In the genomic region with DNA sequence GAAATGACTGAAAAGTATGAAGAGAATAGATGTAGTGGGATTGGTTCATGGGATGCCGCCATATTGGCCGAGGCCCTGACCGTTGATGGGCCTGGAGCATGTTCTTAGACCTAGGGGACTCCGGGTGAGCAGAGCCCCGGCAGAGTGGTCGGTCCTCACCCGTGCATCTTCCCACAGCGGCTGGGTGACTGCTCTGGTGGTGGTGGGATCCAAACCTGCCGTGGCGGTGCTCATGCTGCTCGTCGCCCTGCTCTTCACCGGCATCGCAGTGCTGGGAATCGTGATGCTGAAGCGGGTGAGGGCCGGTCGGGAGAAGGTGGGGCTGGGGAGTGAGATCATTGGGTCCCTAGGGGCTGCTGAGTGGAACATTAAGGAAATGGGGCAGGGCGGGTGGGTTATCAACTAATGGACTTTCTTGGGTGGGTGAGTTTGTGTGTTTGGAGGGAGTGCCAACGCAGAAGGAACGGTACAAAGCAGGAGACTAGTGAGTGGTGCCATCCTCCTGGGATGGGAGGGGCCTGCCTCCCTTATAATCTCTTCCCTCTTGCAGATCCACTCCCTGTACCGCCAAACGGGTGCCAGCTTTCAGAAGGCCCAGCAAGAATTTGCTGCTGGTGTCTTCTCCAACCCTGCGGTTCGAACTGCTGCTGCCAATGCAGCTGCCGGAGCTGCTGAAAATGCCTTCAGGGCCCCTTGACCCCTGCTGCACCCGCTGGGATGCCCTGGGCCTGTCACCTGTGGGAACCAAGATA, we compare ENCODE assay signal across 10 mouse cellular contexts. TPM values are rescaled to one million over a fixed set of nuclear protein-coding genes. Genes with fewer than 3 reads are reported as not detected.
A peak's percentile ranks its signal among the peaks of the same experiment; 100 is the strongest.
DNase-seq lines count a peak whose midpoint lies in the region; ATAC-seq and TF ChIP-seq lines count a peak whose summit lies in the region.
"Had no signal": no experiment of that assay in that cellular context is flagged by ENCODE, and none has a peak within 500 bp of the region (broad histone marks: within the 10 kb centered on the region; RNA-seq: fewer than 3 reads in every experiment).

No protein-coding gene starts in this region.

- WGBS in intestine, embryonic 15.5 days = 92% methylated on average over 27 of the region's 27 CpGs
- 93% methylated on average over 27 of the region's 27 CpGs for WGBS in intestine, postnatal 0 days
- 95% methylated on average over 27 of the region's 27 CpGs for WGBS in forebrain, postnatal 0 days

- H3K9ac ChIP-seq in intestine, embryonic 15.5 days = no peak overlapping the region
- no peak overlapping the region for H3K9ac ChIP-seq in intestine, postnatal 0 days (ENCODE audit: low read depth, low read length)
- no peak overlapping the region for H3K9ac ChIP-seq in forebrain, postnatal 0 days
- H3K9ac ChIP-seq: embryonic facial prominence, embryonic 12.5 days had no signal

- peaks cover 37% of the 10 kb centered on the region for H3K4me1 ChIP-seq in intestine, embryonic 15.5 days (replicated peaks)
- H3K4me1 ChIP-seq in intestine, postnatal 0 days (replicated peaks; ENCODE audit: control insufficient read depth, insufficient read depth, low read length) = 0 out of 2 replicates have a peak, but pooled peaks cover 7% of the 10 kb centered on the region
- peaks cover 23% of the 10 kb centered on the region for H3K4me1 ChIP-seq in forebrain, postnatal 0 days (ENCODE audit: insufficient read depth)

- no peaks in the 10 kb centered on the region for H3K9me3 ChIP-seq in intestine, embryonic 15.5 days
- H3K9me3 ChIP-seq in intestine, postnatal 0 days (ENCODE audit: control insufficient read depth) = no peaks in the 10 kb centered on the region
- H3K9me3 ChIP-seq in forebrain, postnatal 0 days (ENCODE audit: low read length) = no peaks in the 10 kb centered on the region
- H3K9me3 ChIP-seq: embryonic facial prominence, embryonic 12.5 days had no signal

- no peak for TF ChIP-seq CTCF in intestine, postnatal 0 days (IDR thresholded peaks at IDR 0.05; ENCODE audit: low read depth)
- TF ChIP-seq CTCF in forebrain, postnatal 0 days (IDR thresholded peaks at IDR 0.05; ENCODE audit: low read depth) = no peak

- 0 out of 2 replicates have a peak overlapping the region, but pooled peaks have one; percentile 32 for H3K27ac ChIP-seq in intestine, embryonic 15.5 days
- no peak overlapping the region for H3K27ac ChIP-seq in intestine, postnatal 0 days (ENCODE audit: low read depth, low read length)
- H3K27ac ChIP-seq in forebrain, postnatal 0 days (ENCODE audit: low read depth, low read length) = peak overlapping the region; percentile 89; the same call in 1 of the 2 replicates
- H3K27ac ChIP-seq: embryonic facial prominence, embryonic 12.5 days had no signal

- no peak overlapping the region for H3K4me3 ChIP-seq in intestine, embryonic 15.5 days (replicated peaks)
- H3K4me3 ChIP-seq in intestine, postnatal 0 days (ENCODE audit: low read depth, low read length) = no peak overlapping the region
- H3K4me3 ChIP-seq in forebrain, postnatal 0 days (ENCODE audit: low read depth, low read length) = no peak overlapping the region

- no peak overlapping the region for H3K4me2 ChIP-seq in intestine, embryonic 15.5 days (replicated peaks)
- H3K4me2 ChIP-seq in intestine, postnatal 0 days (replicated peaks; ENCODE audit: low read depth) = no peak overlapping the region
- no peak overlapping the region for H3K4me2 ChIP-seq in forebrain, postnatal 0 days (ENCODE audit: low read depth)

- H3K36me3 ChIP-seq in intestine, embryonic 15.5 days = peaks cover 24% of the 10 kb centered on the region
- peaks cover 28% of the 10 kb centered on the region for H3K36me3 ChIP-seq in intestine, postnatal 0 days (ENCODE audit: control insufficient read depth, insufficient read depth)
- peaks cover 34% of the 10 kb centered on the region for H3K36me3 ChIP-seq in forebrain, postnatal 0 days (ENCODE audit: insufficient read depth)

- peak; percentile 27 for DNase-seq in thymus, postnatal 4 days
- DNase-seq in thymus, postnatal 10 days (ENCODE audit: low spot score in 2 of 2) = no peak
- DNase-seq in forebrain, postnatal 0 days = no peak
- DNase-seq in yolk sac, embryonic 10.5 days (ENCODE audit: low spot score) = no peak
- DNase-seq in gastrocnemius, postnatal 10 days = no peak
- DNase-seq: kidney, postnatal 25 days; right cerebral cortex, postnatal 14 days had no signal

- no peak for ATAC-seq in intestine, embryonic 15.5 days
- ATAC-seq in intestine, postnatal 0 days = no peak
- ATAC-seq in forebrain, postnatal 0 days = no peak

- H3K27me3 ChIP-seq in intestine, embryonic 15.5 days (replicated peaks) = no peaks in the 10 kb centered on the region
- no peaks in the 10 kb centered on the region for H3K27me3 ChIP-seq in intestine, postnatal 0 days (replicated peaks; ENCODE audit: control insufficient read depth, insufficient read depth, low read length)
- H3K27me3 ChIP-seq in forebrain, postnatal 0 days (ENCODE audit: insufficient read depth, low read length) = no peaks in the 10 kb centered on the region

RNA-seq across cellular contexts. Expression of gene Fam189b, which starts 1.0 kb away (rescaled TPM):
- 17.9 and 19.3 TPM in 2 replicates for polyA plus RNA-seq in intestine, embryonic 15.5 days (2015; fragmentation: Nextera tagmentation; extraction: Ambion mirVana)
- 4.9 and 5.9 TPM in 2 replicates for polyA plus RNA-seq in intestine, postnatal 0 days (2015; fragmentation: Nextera tagmentation; extraction: Ambion mirVana)
- total RNA-seq in forebrain, postnatal 0 days (2014; rRNA removed) = 8.9 and 12.7 TPM in 2 replicates
- 23.8 and 31.8 TPM in 2 replicates for polyA plus RNA-seq in forebrain, postnatal 0 days (2015; fragmentation: Nextera tagmentation; extraction: Ambion mirVana)
- 10 to 100 TPM; 11.1 to 12.9 TPM for total RNA-seq in gastrocnemius, postnatal 10 days (2021)

RNA-seq across cellular contexts. Expression of gene Scamp3, which starts 4.7 kb away (rescaled TPM):
- 115 and 124 TPM in 2 replicates for polyA plus RNA-seq in intestine, embryonic 15.5 days (2015; fragmentation: Nextera tagmentation; extraction: Ambion mirVana)
- 80.5 and 86.3 TPM in 2 replicates for polyA plus RNA-seq in intestine, postnatal 0 days (2015; fragmentation: Nextera tagmentation; extraction: Ambion mirVana)
- total RNA-seq in forebrain, postnatal 0 days (2014; rRNA removed) = 44.3 and 63.7 TPM in 2 replicates
- 116 and 124 TPM in 2 replicates for polyA plus RNA-seq in forebrain, postnatal 0 days (2015; fragmentation: Nextera tagmentation; extraction: Ambion mirVana)
- 10 to 100 TPM; 36.7 to 40.0 TPM for total RNA-seq in gastrocnemius, postnatal 10 days (2021)

RNA-seq across cellular contexts. Expression of gene Clk2, which starts 17.3 kb away (rescaled TPM):
- 21.2 and 25.4 TPM in 2 replicates for polyA plus RNA-seq in intestine, embryonic 15.5 days (2015; fragmentation: Nextera tagmentation; extraction: Ambion mirVana)
- polyA plus RNA-seq in intestine, postnatal 0 days (2015; fragmentation: Nextera tagmentation; extraction: Ambion mirVana) = 8.5 and 8.6 TPM in 2 replicates
- total RNA-seq in forebrain, postnatal 0 days (2014; rRNA removed) = 35.6 and 43.1 TPM in 2 replicates
- 11.2 and 12.8 TPM in 2 replicates for polyA plus RNA-seq in forebrain, postnatal 0 days (2015; fragmentation: Nextera tagmentation; extraction: Ambion mirVana)
- total RNA-seq in gastrocnemius, postnatal 10 days (2021) = 10 to 100 TPM; 21.5 to 32.6 TPM

RNA-seq across cellular contexts. Expression of gene Gba, which starts 20.8 kb away (rescaled TPM):
- 53.5 and 53.7 TPM in 2 replicates for polyA plus RNA-seq in intestine, embryonic 15.5 days (2015; fragmentation: Nextera tagmentation; extraction: Ambion mirVana)
- 140 TPM in 2 replicates for polyA plus RNA-seq in intestine, postnatal 0 days (2015; fragmentation: Nextera tagmentation; extraction: Ambion mirVana)
- total RNA-seq in forebrain, postnatal 0 days (2014; rRNA removed) = 46.9 and 51.1 TPM in 2 replicates
- polyA plus RNA-seq in forebrain, postnatal 0 days (2015; fragmentation: Nextera tagmentation; extraction: Ambion mirVana) = 40.4 and 41.7 TPM in 2 replicates
- 10 to 100 TPM; 20.6 to 24.5 TPM for total RNA-seq in gastrocnemius, postnatal 10 days (2021)

RNA-seq across cellular contexts. Expression of gene Hcn3, which starts 21.9 kb away (rescaled TPM):
- 2.4 and 2.6 TPM in 2 replicates for polyA plus RNA-seq in intestine, embryonic 15.5 days (2015; fragmentation: Nextera tagmentation; extraction: Ambion mirVana)
- polyA plus RNA-seq in intestine, postnatal 0 days (2015; fragmentation: Nextera tagmentation; extraction: Ambion mirVana) = 1.1 TPM in 2 replicates
- 44.9 and 45.5 TPM in 2 replicates for total RNA-seq in forebrain, postnatal 0 days (2014; rRNA removed)
- 22.7 and 30.3 TPM in 2 replicates for polyA plus RNA-seq in forebrain, postnatal 0 days (2015; fragmentation: Nextera tagmentation; extraction: Ambion mirVana)
- total RNA-seq in gastrocnemius, postnatal 10 days (2021) = 1 to 10 TPM in 1 of 2 experiments, under 1 TPM in 1; 0.12 to 1.1 TPM
